Mouse (Mus musculus): ENCODE results near the gene Znrf4. TPM values are rescaled to one million over a fixed set of nuclear protein-coding genes. Genes with fewer than 3 reads are reported as not detected.

Gene Znrf4
- polyA plus RNA-seq, 1 experiment from 2014 or later: not detected

GRCm38 (mm10) chr17:56524943-56525342 lies 12.7 kb upstream of the Znrf4 start:
- H3K4me1 ChIP-seq (ENCODE audit: control insufficient read depth in 2 of 2, insufficient read depth in 2 of 2, low read length in 2 of 2): no peaks in the 10 kb centered on the region
- no peaks in the 10 kb centered on the region for H3K27me3 ChIP-seq (ENCODE audit: control insufficient read depth, insufficient read depth, low read length)
- ATAC-seq (ENCODE audit: insufficient number of reproducible peaks, insufficient read depth, low FRiP score, low read depth): no peak
- no peak overlapping the region for H3K9ac ChIP-seq (ENCODE audit: low read length)
- no peaks in the 10 kb centered on the region for H3K36me3 ChIP-seq (ENCODE audit: control insufficient read depth, insufficient read depth, low read length)
- 69% methylated on average over 4 of the region's 4 CpGs for WGBS
- no peak overlapping the region for H3K27ac ChIP-seq (replicated peaks in 1 of 2; ENCODE audit: control insufficient read depth in 1 of 2, insufficient read depth in 1 of 2, low read depth in 2 of 2, low read length in 2 of 2)
- no peak overlapping the region for H3K4me3 ChIP-seq (ENCODE audit: control insufficient read depth in 1 of 2, insufficient read depth in 1 of 2, low read depth in 1 of 2, low read length in 2 of 2)
- H3K4me2 ChIP-seq (ENCODE audit: low read length): no peak overlapping the region
- no peaks in the 10 kb centered on the region for H3K9me3 ChIP-seq (ENCODE audit: control insufficient read depth, low read length)

- Histone ChIP-seq H3K36me3 (ENCODE audit: control insufficient read depth, insufficient read depth, low read length) (no peaks in the 10 kb centered on the region), H3K4me2 (ENCODE audit: low read length) (no peak overlapping the region), H3K4me1 (ENCODE audit: control insufficient read depth in 2 of 2, insufficient read depth in 2 of 2, low read length in 2 of 2) (no peaks in the 10 kb centered on the region), H3K4me3 (ENCODE audit: control insufficient read depth in 1 of 2, insufficient read depth in 1 of 2, low read depth in 1 of 2, low read length in 2 of 2) (no peak overlapping the region), H3K9ac (ENCODE audit: low read length) (no peak overlapping the region), H3K27ac (replicated peaks in 1 of 2; ENCODE audit: control insufficient read depth in 1 of 2, insufficient read depth in 1 of 2, low read depth in 2 of 2, low read length in 2 of 2) (no peak overlapping the region), H3K9me3 (ENCODE audit: control insufficient read depth, low read length) (no peaks in the 10 kb centered on the region), H3K27me3 (ENCODE audit: control insufficient read depth, insufficient read depth, low read length) (no peaks in the 10 kb centered on the region)
- 57% methylated on average over 1 of the region's 1 CpGs for WGBS
- no peak for ATAC-seq (ENCODE audit: insufficient number of reproducible peaks, insufficient read depth, low FRiP score, low read depth)
Measured at GRCm38 (mm10) chr17:56522744-56523143, 10.5 kb upstream of the Znrf4 start.

GRCm38 (mm10) chr17:56515690-56516410 lies 3.6 kb upstream of the Znrf4 start:
- Histone ChIP-seq H3K4me1 (ENCODE audit: control insufficient read depth in 2 of 2, insufficient read depth in 2 of 2, low read length in 2 of 2) (peaks cover 0 to 4% of the 10 kb centered on the region in 2 experiments; a peak in 1 of 4 replicates), H3K9ac (ENCODE audit: low read length) (no peak overlapping the region), H3K9me3 (ENCODE audit: control insufficient read depth, low read length) (peaks cover 11% of the 10 kb centered on the region; the same call in 1 of the 2 replicates), H3K27ac (replicated peaks in 1 of 2; ENCODE audit: control insufficient read depth in 1 of 2, insufficient read depth in 1 of 2, low read depth in 2 of 2, low read length in 2 of 2) (no peak overlapping the region), H3K4me3 (ENCODE audit: control insufficient read depth in 1 of 2, insufficient read depth in 1 of 2, low read depth in 1 of 2, low read length in 2 of 2) (no peak overlapping the region), H3K27me3 (ENCODE audit: control insufficient read depth, insufficient read depth, low read length) (peaks cover 48% of the 10 kb centered on the region), H3K4me2 (ENCODE audit: low read length) (no peak overlapping the region), H3K36me3 (ENCODE audit: control insufficient read depth, insufficient read depth, low read length) (no peaks in the 10 kb centered on the region)
- 14% methylated on average over 13 of the region's 13 CpGs for WGBS
- no peak for ATAC-seq (ENCODE audit: insufficient number of reproducible peaks, insufficient read depth, low FRiP score, low read depth)

- Histone ChIP-seq H3K9me3 (ENCODE audit: control insufficient read depth, low read length) (peaks cover 11% of the 10 kb centered on the region; the same call in 1 of the 2 replicates), H3K9ac (ENCODE audit: low read length) (no peak overlapping the region), H3K36me3 (ENCODE audit: control insufficient read depth, insufficient read depth, low read length) (no peaks in the 10 kb centered on the region), H3K4me1 (ENCODE audit: control insufficient read depth in 2 of 2, insufficient read depth in 2 of 2, low read length in 2 of 2) (peaks cover 0 to 4% of the 10 kb centered on the region in 2 experiments; a peak in 1 of 4 replicates), H3K27ac (replicated peaks in 1 of 2; ENCODE audit: control insufficient read depth in 1 of 2, insufficient read depth in 1 of 2, low read depth in 2 of 2, low read length in 2 of 2) (no peak overlapping the region), H3K4me2 (ENCODE audit: low read length) (no peak overlapping the region), H3K4me3 (ENCODE audit: control insufficient read depth in 1 of 2, insufficient read depth in 1 of 2, low read depth in 1 of 2, low read length in 2 of 2) (no peak overlapping the region), H3K27me3 (ENCODE audit: control insufficient read depth, insufficient read depth, low read length) (peaks cover 57% of the 10 kb centered on the region)
- no peak for ATAC-seq (ENCODE audit: insufficient number of reproducible peaks, insufficient read depth, low FRiP score, low read depth)
- 47% methylated on average over 12 of the region's 12 CpGs for WGBS
Measured at GRCm38 (mm10) chr17:56514916-56515315, 2.7 kb upstream of the Znrf4 start.

- no peak overlapping the region for H3K9ac ChIP-seq (ENCODE audit: low read length)
- no peak for ATAC-seq (ENCODE audit: insufficient number of reproducible peaks, insufficient read depth, low FRiP score, low read depth)
- no peaks in the 10 kb centered on the region for H3K36me3 ChIP-seq (ENCODE audit: control insufficient read depth, insufficient read depth, low read length)
- no peak overlapping the region for H3K4me3 ChIP-seq (ENCODE audit: control insufficient read depth in 1 of 2, insufficient read depth in 1 of 2, low read depth in 1 of 2, low read length in 2 of 2)
- no peak overlapping the region for H3K27ac ChIP-seq (replicated peaks in 1 of 2; ENCODE audit: control insufficient read depth in 1 of 2, insufficient read depth in 1 of 2, low read depth in 2 of 2, low read length in 2 of 2)
- peaks cover 63% of the 10 kb centered on the region for H3K27me3 ChIP-seq (ENCODE audit: control insufficient read depth, insufficient read depth, low read length)
- peaks cover 0 to 4% of the 10 kb centered on the region in 2 experiments; a peak in 1 of 4 replicates for H3K4me1 ChIP-seq (ENCODE audit: control insufficient read depth in 2 of 2, insufficient read depth in 2 of 2, low read length in 2 of 2)
- H3K4me2 ChIP-seq (ENCODE audit: low read length): no peak overlapping the region
- peaks cover 11% of the 10 kb centered on the region; the same call in 1 of the 2 replicates for H3K9me3 ChIP-seq (ENCODE audit: control insufficient read depth, low read length)
Measured at GRCm38 (mm10) chr17:56514330-56514729, 2.1 kb upstream of the Znrf4 start.

- no peak overlapping the region for H3K27ac ChIP-seq (replicated peaks in 1 of 2; ENCODE audit: control insufficient read depth in 1 of 2, insufficient read depth in 1 of 2, low read depth in 2 of 2, low read length in 2 of 2)
- WGBS: 13% methylated on average over 24 of the region's 29 CpGs
- peak overlapping the region; percentile 53 for H3K4me2 ChIP-seq (ENCODE audit: low read length)
- no peak overlapping the region for H3K9ac ChIP-seq (ENCODE audit: low read length)
- H3K4me1 ChIP-seq (ENCODE audit: control insufficient read depth in 2 of 2, insufficient read depth in 2 of 2, low read length in 2 of 2): peaks cover 2 to 7% of the 10 kb centered on the region in 2 experiments; a peak in 2 of 4 replicates
- H3K4me3 ChIP-seq (ENCODE audit: control insufficient read depth in 1 of 2, insufficient read depth in 1 of 2, low read depth in 1 of 2, low read length in 2 of 2): peak overlapping the region in 1 of 2 experiments; percentile 29; a peak in 1 of 4 replicates
- peaks cover 75% of the 10 kb centered on the region for H3K27me3 ChIP-seq (ENCODE audit: control insufficient read depth, insufficient read depth, low read length)
- no peaks in the 10 kb centered on the region for H3K36me3 ChIP-seq (ENCODE audit: control insufficient read depth, insufficient read depth, low read length)
- H3K9me3 ChIP-seq (ENCODE audit: control insufficient read depth, low read length): peaks cover 10% of the 10 kb centered on the region; the same call in 1 of the 2 replicates
- no peak for ATAC-seq (ENCODE audit: insufficient number of reproducible peaks, insufficient read depth, low FRiP score, low read depth)
Measured at GRCm38 (mm10) chr17:56511707-56512090, 532 bp downstream of the Znrf4 start.

- Histone ChIP-seq H3K27me3 (ENCODE audit: control insufficient read depth, insufficient read depth, low read length) (peaks cover 75% of the 10 kb centered on the region), H3K9ac (ENCODE audit: low read length) (no peak overlapping the region), H3K4me2 (ENCODE audit: low read length) (peak overlapping the region; percentile 53), H3K4me1 (ENCODE audit: control insufficient read depth in 2 of 2, insufficient read depth in 2 of 2, low read length in 2 of 2) (peaks cover 2 to 7% of the 10 kb centered on the region in 2 experiments; a peak in 2 of 4 replicates), H3K4me3 (ENCODE audit: control insufficient read depth in 1 of 2, insufficient read depth in 1 of 2, low read depth in 1 of 2, low read length in 2 of 2) (peak overlapping the region in 1 of 2 experiments; percentile 29; a peak in 3 of 4 replicates), H3K9me3 (ENCODE audit: control insufficient read depth, low read length) (0 out of 2 replicates have a peak, but pooled peaks cover 6% of the 10 kb centered on the region), H3K36me3 (ENCODE audit: control insufficient read depth, insufficient read depth, low read length) (no peaks in the 10 kb centered on the region), H3K27ac (replicated peaks in 1 of 2; ENCODE audit: control insufficient read depth in 1 of 2, insufficient read depth in 1 of 2, low read depth in 2 of 2, low read length in 2 of 2) (no peak overlapping the region)
- 7% methylated on average over 58 of the region's 60 CpGs for WGBS
- ATAC-seq (ENCODE audit: insufficient number of reproducible peaks, insufficient read depth, low FRiP score, low read depth): no peak
Measured at GRCm38 (mm10) chr17:56510970-56511706, 1.1 kb downstream of the Znrf4 start.
